Mouse (Mus musculus): ENCODE results near the gene Neu1.
"Not testable (repeated sequence)": the region's sequence is repeated elsewhere in the genome, so short reads cannot be mapped to it uniquely, and the experiment has no call there.

The Neu1 gene

GRCm38 (mm10) chr17:34947606-34948005 lies 16.6 kb downstream of the Neu1 start:
- peak; percentile 68 for DNase-seq (ENCODE audit: low read depth, low spot score)

GRCm38 (mm10) chr17:34948721-34949552 lies 17.9 kb downstream of the Neu1 start:
- peak; percentile 49 for DNase-seq (ENCODE audit: low read depth, low spot score)

GRCm38 (mm10) chr17:34949553-34949969 lies 18.5 kb downstream of the Neu1 start:
- peak; percentile 85 for DNase-seq (ENCODE audit: low read depth, low spot score)

- DNase-seq (ENCODE audit: low read depth, low spot score): peak; percentile 80
Observed at GRCm38 (mm10) chr17:34950514-34951455, 19.7 kb downstream of the Neu1 start.

GRCm38 (mm10) chr17:34951636-34952377 lies 20.8 kb downstream of the Neu1 start:
- no peak for DNase-seq (ENCODE audit: low read depth, low spot score)

- peak; percentile 86 for DNase-seq (ENCODE audit: low read depth, low spot score)
Observed at GRCm38 (mm10) chr17:34952378-34953040, 21.5 kb downstream of the Neu1 start.

GRCm38 (mm10) chr17:34953258-34953657 lies 22.2 kb downstream of the Neu1 start:
- DNase-seq (ENCODE audit: low read depth, low spot score): peak; percentile 69

- no peak for DNase-seq (ENCODE audit: low read depth, low spot score)
Observed at GRCm38 (mm10) chr17:34953904-34954303, 22.9 kb downstream of the Neu1 start.

GRCm38 (mm10) chr17:34954831-34955230 lies 23.8 kb downstream of the Neu1 start:
- DNase-seq (ENCODE audit: low read depth, low spot score): no peak

GRCm38 (mm10) chr17:34955884-34956283 lies 24.8 kb downstream of the Neu1 start:
- DNase-seq (ENCODE audit: low read depth, low spot score): no peak

GRCm38 (mm10) chr17:34956340-34956739 lies 25.3 kb downstream of the Neu1 start:
- DNase-seq (ENCODE audit: low read depth, low spot score): no peak

GRCm38 (mm10) chr17:34957291-34957690 lies 26.2 kb downstream of the Neu1 start:
- not testable (repeated sequence) for DNase-seq (ENCODE audit: low read depth, low spot score)

GRCm38 (mm10) chr17:34957966-34958365 lies 26.9 kb downstream of the Neu1 start:
- DNase-seq (ENCODE audit: low read depth, low spot score): not testable (repeated sequence)

GRCm38 (mm10) chr17:34958734-34959129 lies 27.7 kb downstream of the Neu1 start:
- not testable (repeated sequence) for DNase-seq (ENCODE audit: low read depth, low spot score)

- DNase-seq (ENCODE audit: low read depth, low spot score): peak; percentile 89
Observed at GRCm38 (mm10) chr17:34959130-34959778, 28.2 kb downstream of the Neu1 start, which contains the start of gene Hspa1b. Hspa1b (minus strand) TSS chr17:34959238.

- DNase-seq (ENCODE audit: low read depth, low spot score): no peak
Observed at GRCm38 (mm10) chr17:34959881-34960515, 28.9 kb downstream of the Neu1 start.

- no peak for DNase-seq (ENCODE audit: low read depth, low spot score)
Observed at GRCm38 (mm10) chr17:34960702-34961493, 29.8 kb downstream of the Neu1 start.

- no peak for DNase-seq (ENCODE audit: low read depth, low spot score)
Observed at GRCm38 (mm10) chr17:34962125-34962524, 31.1 kb downstream of the Neu1 start.

GRCm38 (mm10) chr17:34962841-34963240 lies 31.8 kb downstream of the Neu1 start:
- no peak for DNase-seq (ENCODE audit: low read depth, low spot score)

Data from ES-CJ7 (cell line).